ENCODE assay signal across 27 mouse cellular contexts in genomic region chr9:42392927-42393326, GRCm38 (mm10). TPM values are rescaled to one million over a fixed set of nuclear protein-coding genes. Genes with fewer than 3 reads are reported as not detected.
DNase-seq lines count a peak whose midpoint lies in the region; ATAC-seq and TF ChIP-seq lines count a peak whose summit lies in the region.
"Had no signal": no experiment of that assay in that cellular context is flagged by ENCODE, and none has a peak within 500 bp of the region (broad histone marks: within the 10 kb centered on the region; RNA-seq: fewer than 3 reads in every experiment).

No protein-coding gene starts in this region.

- no peak overlapping the region for H3K4me3 ChIP-seq in heart, embryonic 10.5 days
- no peak overlapping the region for H3K4me3 ChIP-seq in C2C12 (ENCODE audit: insufficient read depth, poor library complexity, severe bottlenecking)
- H3K4me3 ChIP-seq: forebrain, embryonic 12.5 days; hindbrain, embryonic 10.5 days; limb, embryonic 15.5 days; midbrain, embryonic 13.5 days; neural tube, embryonic 12.5 days had no signal

- H3K4me1 ChIP-seq in heart, embryonic 10.5 days: peaks cover 11% of the 10 kb centered on the region
- H3K4me1 ChIP-seq: hindbrain, embryonic 10.5 days had no signal

- intact Hi-C loops in heart, postnatal 10 days (cut with DNase I): no loop called here

- H3K36me3 ChIP-seq in heart, embryonic 10.5 days: no peaks in the 10 kb centered on the region
- H3K36me3 ChIP-seq in C2C12 (ENCODE audit: control insufficient read depth, insufficient read depth): no peaks in the 10 kb centered on the region
- H3K36me3 ChIP-seq: forebrain, embryonic 12.5 days; hindbrain, embryonic 10.5 days; limb, embryonic 15.5 days; midbrain, embryonic 13.5 days; neural tube, embryonic 12.5 days had no signal

- DNase-seq in heart, postnatal 10 days: peak; percentile 27
- DNase-seq in heart, embryonic 10.5 days (ENCODE audit: low spot score): no peak
- peak; percentile 24 for DNase-seq in Patski (ENCODE audit: low read depth, low spot score)
- peak; percentile 13 for DNase-seq in skeletal muscle tissue, adult 2 months (ENCODE audit: low read depth, low spot score)
- no peak for DNase-seq in natural killer cell, adult 2 months (ENCODE audit: low spot score in 2 of 2)
- no peak for DNase-seq in thymus, adult 18-20 months
- DNase-seq: cerebellum, adult 11 months; cerebellum, adult 9-11 months; gastrocnemius, postnatal 36 days; kidney, postnatal 25 days; layer of hippocampus, adult 9-11 months; left cerebral cortex, postnatal 4 days; lung, embryonic 14.5 days; right cerebral cortex, postnatal 25 days had no signal

- TF ChIP-seq CTCF in C2C12 (IDR thresholded peaks at IDR 0.05; ENCODE audit: control insufficient read depth, insufficient read depth, insufficient read length) (no peak), Patski (IDR thresholded peaks at IDR 0.05) (no peak)

- in situ Hi-C loops in Patski (cut with MboI; ENCODE audit: low pct_unique_long_range_greater_than_20kb): no loop called here

- CTCF ChIA-PET in Patski (lab: Charles Lee): no interaction called here

- ATAC-seq in Patski: peak; percentile 39
- ATAC-seq: hindbrain, postnatal 0 days; intestine, embryonic 16.5 days; midbrain, embryonic 13.5 days had no signal

- no peak overlapping the region for H3K27ac ChIP-seq in heart, embryonic 10.5 days
- H3K27ac ChIP-seq: forebrain, embryonic 12.5 days; hindbrain, embryonic 10.5 days; hindbrain, postnatal 0 days; limb, embryonic 15.5 days; liver, embryonic 14.5 days; midbrain, embryonic 13.5 days; neural tube, embryonic 12.5 days had no signal

- no peaks in the 10 kb centered on the region for H3K79me3 ChIP-seq in C2C12 (ENCODE audit: low read depth)

- H3K79me2 ChIP-seq in C2C12 (ENCODE audit: control insufficient read depth, insufficient read depth): no peaks in the 10 kb centered on the region

- H3K27me3 ChIP-seq in heart, embryonic 10.5 days (ENCODE audit: insufficient read depth, poor library complexity, severe bottlenecking): peaks cover 27% of the 10 kb centered on the region
- no peaks in the 10 kb centered on the region for H3K27me3 ChIP-seq in C2C12 (ENCODE audit: control insufficient read depth, insufficient read depth, insufficient read length)
- H3K27me3 ChIP-seq in Patski: peaks cover 22% of the 10 kb centered on the region
- H3K27me3 ChIP-seq: forebrain, embryonic 12.5 days; midbrain, embryonic 13.5 days had no signal

- WGBS in heart, embryonic 10.5 days: 57% methylated on average over 6 of the region's 6 CpGs

- POLR2A ChIA-PET in Patski (lab: Charles Lee): no interaction called here

- no peaks in the 10 kb centered on the region for H3K9me3 ChIP-seq in heart, embryonic 10.5 days
- H3K9me3 ChIP-seq: forebrain, embryonic 12.5 days; hindbrain, embryonic 10.5 days; limb, embryonic 15.5 days; midbrain, embryonic 13.5 days; neural tube, embryonic 12.5 days had no signal

- H3ac ChIP-seq in C2C12 (ENCODE audit: control insufficient read depth, insufficient read length, low read depth): no peak overlapping the region

TF ChIP-seq in C2C12, 6 proteins besides CTCF, POLR2A, EP300 and RAD21:
- peak; percentile 27 for TF ChIP-seq MAX (IDR thresholded peaks at IDR 0.05)
- TF ChIP-seq USF1 (IDR thresholded peaks at IDR 0.05; ENCODE audit: low read depth): no peak

RNA-seq across cellular contexts. Expression of gene Tecta, which starts 6.8 kb away (rescaled TPM):
- under 1 TPM; 0.19 to 0.22 TPM for total RNA-seq in heart, postnatal 10 days (2021)
- 0.06 and 0.18 TPM in 2 replicates for polyA plus RNA-seq in heart, embryonic 10.5 days (2016; fragmentation: Nextera tagmentation; extraction: Ambion mirVana)
- polyA plus RNA-seq in C2C12 (2012; fragmentation: generic; extraction: Trizol) (0.01 TPM), Patski (2021) (0.03 TPM)
- total RNA-seq: megakaryocyte, adult 5-6 weeks; MEL; monocyte, adult 5-6 weeks had no signal
- polyA plus RNA-seq: heart, embryonic 14.5 days had no signal

Comparison
In these comparisons a context has a peak if more than half of its experiments do, and no peak if none do; other contexts are left out.
1. DNase-seq: peak in heart, postnatal 10 days (2 of 2), Patski (single experiment) and skeletal muscle tissue, adult 2 months (single experiment); none in heart, embryonic 10.5 days (single experiment), natural killer cell, adult 2 months (0 of 2) and thymus, adult 18-20 months (0 of 2).